Mouse (Mus musculus): ENCODE data around the gene Nfe2l1. TPM values are rescaled to one million over a fixed set of nuclear protein-coding genes. Genes with fewer than 3 reads are reported as not detected.
"Not testable (repeated sequence)": the region's sequence is repeated elsewhere in the genome, so short reads cannot be mapped to it uniquely, and the experiment has no call there.

The Nfe2l1 gene
- polyA plus RNA-seq, 1 experiment, result 296 TPM

DNA sequence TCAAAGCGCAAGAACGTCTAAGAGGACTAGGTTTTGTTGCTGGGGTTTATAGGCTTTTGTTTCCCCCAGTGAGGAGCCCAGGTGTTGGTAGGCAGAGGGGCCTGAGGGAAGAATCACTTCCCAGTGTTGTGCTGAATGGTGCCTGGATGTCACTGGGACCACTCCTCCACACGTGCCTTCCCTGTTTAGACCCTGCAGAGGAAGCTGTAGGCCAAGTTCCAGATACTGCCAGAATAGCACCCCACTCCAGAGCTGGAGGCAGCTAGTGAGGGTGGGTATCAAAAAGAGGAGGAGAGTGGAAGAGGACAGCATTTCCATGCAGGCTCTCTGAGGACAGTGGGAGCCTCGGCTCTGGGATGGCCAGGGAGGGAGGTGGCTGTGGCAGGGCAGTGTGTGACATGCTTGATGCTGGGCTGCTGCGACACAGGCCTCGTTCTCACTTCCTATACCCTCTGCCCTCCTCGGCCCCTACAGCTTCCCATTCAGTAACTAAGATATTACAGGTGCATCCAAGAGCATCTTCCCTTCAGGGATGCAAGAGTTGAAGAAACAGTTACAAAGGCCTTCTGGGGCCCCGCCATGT is 11.5 kb downstream of the Nfe2l1 start:
- DNase-seq (ENCODE audit: low read depth), result no peak

DNA sequence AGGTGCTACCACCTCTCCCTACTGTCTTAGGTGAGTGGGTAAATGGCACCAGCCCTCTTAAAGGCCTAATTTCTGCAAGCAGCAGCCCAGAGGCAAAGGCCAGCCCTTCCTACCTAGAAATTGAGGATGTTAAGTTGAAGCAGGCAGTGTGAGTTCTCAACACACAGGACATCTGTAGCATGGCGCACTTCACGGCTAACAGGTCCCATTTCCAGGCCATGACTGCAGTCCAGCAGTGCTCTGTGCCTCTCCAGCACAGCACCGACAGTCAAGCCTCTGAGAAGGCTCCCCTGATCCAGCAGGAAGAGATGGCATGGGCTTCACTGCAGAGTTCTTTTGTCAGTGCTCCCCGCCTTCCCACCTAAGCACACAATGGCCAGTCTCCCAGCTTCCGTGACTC is 12.8 kb downstream of the Nfe2l1 start:
- DNase-seq (ENCODE audit: low read depth), result no peak

DNA sequence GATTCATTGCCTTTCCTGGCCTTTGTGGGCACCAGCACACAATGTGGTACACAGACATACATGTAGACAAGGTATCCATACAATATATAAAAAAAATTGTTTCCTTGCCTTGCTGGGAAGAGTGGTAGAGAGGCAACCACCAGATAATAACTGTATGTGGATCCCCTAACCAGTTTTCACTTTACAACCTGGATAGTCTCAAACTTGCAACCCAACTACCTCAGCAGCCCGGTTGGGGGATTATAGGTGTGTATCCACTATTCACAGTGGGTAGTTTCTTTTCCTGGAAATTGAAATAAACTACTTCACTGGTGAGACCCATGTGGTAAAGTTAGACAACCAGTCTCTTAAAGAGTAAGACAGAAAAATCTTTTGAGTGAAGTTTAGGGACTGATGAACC is 13.3 kb downstream of the Nfe2l1 start:
- no peak for DNase-seq (ENCODE audit: low read depth)

DNA sequence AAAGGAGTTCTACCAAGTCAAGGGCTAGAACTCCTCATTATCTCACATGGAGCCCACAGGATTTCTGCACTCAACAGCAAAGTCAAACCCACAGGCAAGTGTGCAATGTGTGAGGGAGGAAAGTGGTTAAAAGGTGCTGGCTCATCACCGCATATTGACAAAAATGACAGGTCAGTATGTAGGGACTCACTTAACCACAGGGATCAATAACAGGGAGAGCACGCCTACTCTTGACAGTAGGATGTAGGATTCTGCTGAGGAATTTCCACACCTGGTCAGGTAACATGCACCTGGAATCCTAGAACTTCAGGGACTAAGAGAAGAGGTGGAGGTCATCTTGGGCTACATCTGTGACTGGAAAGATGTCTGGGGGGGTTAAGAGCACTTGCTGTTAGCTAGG is 13.9 kb downstream of the Nfe2l1 start:
- DNase-seq (ENCODE audit: low read depth), result no peak

DNA sequence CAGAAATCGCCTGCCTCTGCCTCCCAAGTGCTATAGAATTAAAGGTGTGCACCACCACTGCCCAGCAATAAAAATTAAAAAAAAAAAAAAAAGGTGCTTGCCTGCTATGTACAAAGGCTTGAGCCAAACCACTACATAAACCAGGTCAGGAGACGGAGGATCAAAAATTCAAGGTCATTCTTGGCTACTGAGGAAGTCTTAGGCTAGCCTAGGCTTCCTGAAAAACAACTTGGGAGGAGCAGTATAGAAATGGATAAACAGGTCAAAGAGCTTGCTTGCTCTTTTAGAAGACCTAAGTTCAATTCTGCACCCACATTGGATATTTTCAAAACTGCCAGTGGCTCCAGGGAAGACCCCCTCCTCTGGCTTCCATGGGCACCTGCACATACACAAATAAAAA is 15.3 kb downstream of the Nfe2l1 start:
- DNase-seq (ENCODE audit: low read depth), result no peak

DNA sequence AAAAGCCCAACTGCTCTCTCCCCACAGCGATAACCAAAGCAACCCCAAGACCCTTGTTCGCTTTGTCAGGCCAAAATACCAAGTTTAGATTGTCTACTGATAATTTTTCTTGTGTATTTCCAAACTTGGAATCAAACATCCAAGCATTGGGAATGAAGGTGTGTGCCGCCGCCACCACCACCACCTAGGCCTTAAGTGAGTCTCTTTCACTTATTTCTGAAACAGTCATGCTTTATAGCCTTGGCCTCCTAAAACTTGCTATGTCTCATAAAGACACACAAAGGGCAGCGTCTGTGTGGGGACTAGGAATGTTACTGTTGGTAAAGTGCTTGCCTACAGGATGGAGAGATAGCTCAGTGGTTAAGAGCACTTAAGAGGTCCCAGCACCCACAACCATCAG is 15.8 kb downstream of the Nfe2l1 start:
- DNase-seq (ENCODE audit: low read depth), result no peak

DNA sequence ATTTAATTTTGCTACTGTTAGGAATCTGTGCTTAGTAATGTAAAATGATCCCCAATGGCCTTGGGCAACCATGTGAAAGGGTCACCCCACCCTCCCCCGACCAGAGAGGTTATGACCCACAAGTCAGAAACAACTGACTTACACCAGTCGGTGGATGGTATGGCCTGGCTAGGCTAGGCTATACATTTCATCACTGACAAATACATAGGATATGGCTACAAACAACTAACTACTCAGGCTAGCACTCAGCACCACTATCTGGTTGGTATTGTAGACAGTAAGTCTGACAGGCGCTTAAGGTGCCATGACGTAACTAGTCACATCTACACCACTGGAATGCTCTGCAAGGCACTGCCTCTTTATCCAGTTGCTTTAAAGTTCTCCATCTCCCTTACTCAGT is 16.3 kb downstream of the Nfe2l1 start:
- no peak for DNase-seq (ENCODE audit: low read depth)

DNA sequence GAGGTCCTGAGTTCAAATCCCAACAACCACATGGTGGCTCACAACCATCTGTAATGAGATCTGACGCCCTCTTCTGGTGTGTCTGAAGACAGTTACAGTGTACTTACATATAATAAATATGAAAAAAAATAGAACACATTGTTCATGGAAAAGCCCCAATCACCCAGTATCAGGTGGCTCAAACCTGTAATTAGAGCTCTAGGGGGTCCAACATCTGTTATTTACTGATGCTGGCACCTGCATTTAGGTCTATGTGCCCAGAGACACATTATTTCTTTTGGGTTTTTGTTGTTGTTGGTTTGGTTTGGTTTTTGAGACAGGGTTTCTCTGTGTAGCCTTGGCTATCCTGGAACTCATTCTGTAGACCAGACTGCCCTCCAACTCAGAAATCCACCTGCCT is 18.6 kb downstream of the Nfe2l1 start:
- DNase-seq (ENCODE audit: low read depth), result not testable (repeated sequence)

DNA sequence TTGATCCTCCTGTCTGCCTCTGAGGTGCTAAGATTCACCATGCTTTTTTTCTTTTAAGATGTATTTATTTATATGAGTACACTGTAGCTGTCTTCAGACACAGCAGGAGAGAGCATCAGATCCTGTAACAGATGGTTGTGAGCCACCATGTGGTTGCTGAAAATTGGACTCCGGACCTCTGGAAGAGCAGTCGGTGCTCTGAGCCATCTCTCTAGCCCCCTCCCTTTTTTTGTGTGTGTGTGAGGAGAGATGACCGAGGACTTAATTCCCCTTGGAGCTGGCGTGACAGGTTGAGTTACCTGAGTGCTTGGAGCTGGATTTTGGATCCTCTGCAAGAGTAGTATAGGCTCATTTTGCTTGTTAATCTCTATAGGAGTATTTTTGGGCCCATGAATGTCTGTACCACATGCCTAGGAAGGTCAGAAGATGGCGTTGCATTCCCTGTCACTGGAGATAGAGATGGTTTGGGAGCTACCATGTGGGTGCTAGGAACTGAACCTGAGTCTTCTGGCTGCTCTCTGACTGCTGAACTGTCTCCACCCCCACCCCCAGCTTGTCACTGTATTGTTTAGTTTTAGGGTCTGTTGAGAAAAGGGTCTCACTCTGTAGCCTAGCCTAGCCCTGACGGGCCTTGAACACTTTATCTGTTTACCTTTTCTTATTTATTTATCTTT is 20.1 kb downstream of the Nfe2l1 start:
- no peak for DNase-seq (ENCODE audit: low read depth)

DNA sequence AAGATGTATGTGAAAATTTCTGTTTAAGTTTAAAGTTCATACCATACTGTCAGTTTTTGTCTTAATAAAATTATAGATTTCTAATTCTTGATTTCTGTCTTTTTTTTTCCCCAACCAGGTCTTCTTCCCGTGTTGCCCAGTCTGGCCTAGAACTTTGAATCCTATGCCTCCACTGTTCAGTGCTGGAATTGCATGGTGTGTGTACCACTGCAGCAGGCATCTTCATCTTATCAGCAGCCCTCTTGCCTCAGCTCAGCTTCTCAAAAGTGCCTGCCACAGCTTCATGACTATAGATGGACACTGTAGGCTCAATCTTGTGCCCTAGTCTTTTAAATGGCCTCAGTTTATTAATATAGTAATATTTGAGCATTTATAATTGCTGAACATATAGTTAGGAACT is 21.7 kb downstream of the Nfe2l1 start:
- DNase-seq (ENCODE audit: low read depth), result no peak

DNA sequence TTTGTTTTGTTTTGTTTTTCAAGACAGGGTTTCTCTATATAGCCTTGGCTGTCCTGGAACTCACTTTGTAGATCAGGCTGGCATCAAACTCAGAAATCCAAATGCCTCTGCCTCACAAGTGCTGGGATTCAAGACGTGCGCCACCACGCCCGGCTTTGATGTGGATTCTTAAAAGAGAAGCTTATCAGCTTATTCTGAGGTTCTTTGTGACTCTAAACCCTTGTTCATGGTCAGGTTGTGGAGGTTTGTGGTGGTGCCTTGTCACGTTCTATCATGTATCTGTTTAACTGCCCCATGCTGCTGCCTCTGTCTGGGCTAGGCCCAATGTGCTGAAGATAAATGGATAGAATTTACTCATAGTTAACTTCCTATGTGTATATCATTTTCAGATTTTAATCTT is 24.2 kb downstream of the Nfe2l1 start:
- no peak for DNase-seq (ENCODE audit: low read depth)

DNA sequence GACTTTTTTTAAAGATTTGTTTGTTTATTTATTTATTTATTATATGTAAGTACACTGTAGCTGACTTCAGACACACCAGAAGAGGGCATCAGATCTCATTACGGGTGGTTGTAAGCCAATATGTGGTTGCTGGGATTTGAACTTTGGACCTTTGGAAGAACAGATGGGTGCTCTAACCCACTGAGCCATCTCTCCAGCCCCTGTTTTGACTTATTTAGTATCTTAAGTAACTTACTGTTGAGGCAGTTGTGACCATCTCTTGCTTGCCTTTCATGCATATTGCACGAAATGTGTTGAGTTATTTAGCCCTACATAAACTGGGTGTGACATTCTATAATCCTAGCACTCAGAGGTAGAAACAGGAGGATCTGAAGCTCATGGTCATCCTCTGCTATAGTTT is 30.3 kb downstream of the Nfe2l1 start:
- DNase-seq (ENCODE audit: low read depth), result no peak

DNA sequence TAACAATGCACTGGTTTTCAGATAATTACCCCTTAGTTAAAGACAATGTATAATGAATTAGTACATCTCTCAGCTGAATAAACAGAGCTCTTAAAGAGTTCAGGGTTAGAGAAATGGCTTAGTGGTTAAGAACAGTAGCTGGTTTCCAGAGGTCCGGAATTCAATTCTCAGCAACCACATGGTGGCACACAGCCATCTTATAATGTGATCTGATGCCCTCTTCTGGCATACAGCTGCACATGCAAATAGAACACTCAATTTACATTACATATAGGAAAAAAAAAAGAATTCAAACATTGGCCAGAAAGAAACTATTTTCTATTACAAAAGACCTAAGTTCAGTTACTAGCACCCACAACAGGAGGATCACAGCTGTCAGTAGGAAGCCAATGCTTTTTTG is 33.2 kb downstream of the Nfe2l1 start:
- DNase-seq (ENCODE audit: low read depth), result no peak

DNA sequence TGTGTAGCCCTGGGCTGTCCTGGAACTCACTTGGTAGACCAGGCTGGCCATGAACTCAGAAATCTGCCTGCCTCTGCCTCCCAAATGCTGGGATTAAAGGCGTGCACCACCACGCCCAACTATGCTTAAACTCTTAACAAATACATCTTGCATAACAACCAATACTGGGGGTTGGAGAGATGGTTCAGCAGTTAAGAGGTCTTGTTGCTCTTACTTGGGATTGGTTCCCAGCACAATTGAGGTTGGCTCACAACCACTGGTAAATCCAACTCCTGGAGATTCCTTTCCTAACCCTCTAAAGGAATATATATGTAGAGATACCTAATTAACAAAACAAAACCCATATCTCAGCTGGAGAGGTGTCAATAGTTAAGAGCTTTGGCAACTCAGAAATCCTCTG is 33.7 kb downstream of the Nfe2l1 start:
- no peak for DNase-seq (ENCODE audit: low read depth)

DNA sequence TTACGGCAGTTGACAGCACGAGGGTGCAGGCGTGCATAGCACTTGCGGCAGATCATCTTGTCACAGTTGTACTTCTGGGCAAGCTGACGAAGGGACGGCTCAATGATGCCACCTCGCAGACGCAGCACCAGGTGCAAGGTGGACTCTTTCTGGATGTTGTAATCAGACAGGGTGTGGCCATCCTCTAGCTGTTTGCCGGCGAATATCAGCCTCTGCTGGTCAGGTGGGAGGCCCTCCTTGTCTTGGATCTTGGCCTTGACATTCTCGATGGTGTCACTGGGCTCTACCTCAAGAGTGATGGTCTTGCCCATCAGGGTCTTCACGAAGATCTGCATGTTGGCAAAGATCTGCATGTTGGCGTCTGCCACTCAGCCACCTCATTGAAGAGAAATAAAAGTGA is 34.3 kb downstream of the Nfe2l1 start:
- no peak for DNase-seq (ENCODE audit: low read depth)

DNA sequence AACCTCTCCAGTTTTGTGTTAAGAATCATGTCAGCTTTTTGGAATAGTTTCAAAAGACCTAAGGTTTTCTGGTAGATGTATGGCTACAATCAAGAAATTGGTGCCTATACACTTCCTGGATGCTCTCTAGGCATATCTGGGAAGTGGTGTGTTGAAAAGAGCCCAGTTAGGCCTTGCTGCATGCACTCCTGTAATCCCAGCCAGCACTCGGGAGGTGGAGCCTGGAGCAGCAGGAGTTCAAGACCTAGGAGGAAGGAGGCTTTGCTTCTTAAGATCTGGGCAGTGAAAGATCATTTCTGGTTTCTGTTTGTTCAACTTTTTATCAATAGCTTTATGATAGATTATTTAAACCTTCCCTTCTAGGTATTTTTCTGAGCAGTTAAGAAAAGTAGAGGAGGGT is 39.1 kb downstream of the Nfe2l1 start:
- DNase-seq (ENCODE audit: low read depth), result no peak

DNA sequence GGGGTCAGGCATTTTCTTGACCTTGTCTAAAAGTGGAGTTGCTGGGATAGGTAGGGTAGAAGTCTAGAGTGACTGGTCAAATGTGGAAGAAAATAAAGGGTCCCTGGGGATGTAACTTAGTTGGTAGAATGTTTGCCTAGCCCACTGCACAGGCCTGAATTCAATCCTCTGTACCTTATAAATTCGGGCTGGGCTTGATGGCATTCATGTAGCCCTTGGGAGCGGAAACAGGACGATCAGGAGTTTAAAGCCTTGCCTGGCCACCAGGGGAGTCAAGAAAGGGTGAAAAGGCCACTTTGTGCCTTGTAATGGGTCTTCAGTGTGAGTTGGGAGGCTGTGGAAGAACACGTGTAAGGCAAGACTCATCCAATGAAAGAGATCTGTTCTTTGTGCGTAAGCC is 39.8 kb downstream of the Nfe2l1 start:
- DNase-seq (ENCODE audit: low read depth), result no peak

DNA sequence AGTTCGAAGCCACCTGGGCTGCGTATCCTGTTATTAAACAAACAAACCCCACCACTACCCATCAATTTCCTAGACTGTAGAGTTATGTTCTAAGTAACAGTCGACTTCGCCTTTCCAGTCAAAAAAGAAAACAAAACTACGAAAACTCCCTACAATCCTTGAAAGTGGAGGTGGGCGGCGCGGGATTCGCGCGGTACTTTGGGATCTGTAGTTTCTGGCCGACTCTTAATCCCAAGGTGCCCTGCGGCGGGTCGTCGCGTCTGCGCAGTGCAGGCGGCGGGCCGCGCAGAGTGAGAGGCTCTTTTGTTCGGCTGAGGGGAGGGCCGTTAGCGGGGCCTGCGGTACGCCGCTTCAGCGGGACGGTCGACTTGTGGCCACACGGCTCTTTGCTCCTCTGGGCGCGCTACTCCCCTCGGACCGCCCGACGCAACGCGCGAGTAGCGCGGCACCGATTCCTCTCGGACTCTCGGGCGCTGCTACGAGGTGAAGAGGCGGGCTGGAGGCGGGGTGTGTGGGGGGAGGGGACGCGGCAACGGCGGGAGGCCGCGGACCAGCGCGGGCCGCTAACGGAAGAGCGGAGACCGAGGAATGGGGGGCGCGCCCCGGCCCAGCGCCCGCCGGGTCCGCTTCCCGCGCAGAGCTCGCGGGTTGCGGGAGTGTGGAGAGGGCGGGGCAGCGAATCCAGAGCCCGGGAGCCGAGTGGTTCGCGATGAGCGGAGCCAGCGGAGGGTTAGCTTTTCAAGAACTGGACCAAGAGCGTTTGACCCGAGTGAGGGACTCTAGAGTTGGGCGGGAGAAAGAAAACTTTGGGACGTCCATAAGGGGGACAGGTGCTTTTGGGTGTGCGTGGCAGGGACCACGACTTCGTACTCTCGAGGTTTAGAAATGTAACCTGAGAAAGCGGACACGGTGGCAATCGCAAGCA is 40.6 kb downstream of the Nfe2l1 start, which contains the start of gene Cbx1:
Gene Cbx1, plus strand, starts transcription at position 257 of the 925 bp plus-strand sequence.
- DNase-seq (ENCODE audit: low read depth), result no peak

DNA sequence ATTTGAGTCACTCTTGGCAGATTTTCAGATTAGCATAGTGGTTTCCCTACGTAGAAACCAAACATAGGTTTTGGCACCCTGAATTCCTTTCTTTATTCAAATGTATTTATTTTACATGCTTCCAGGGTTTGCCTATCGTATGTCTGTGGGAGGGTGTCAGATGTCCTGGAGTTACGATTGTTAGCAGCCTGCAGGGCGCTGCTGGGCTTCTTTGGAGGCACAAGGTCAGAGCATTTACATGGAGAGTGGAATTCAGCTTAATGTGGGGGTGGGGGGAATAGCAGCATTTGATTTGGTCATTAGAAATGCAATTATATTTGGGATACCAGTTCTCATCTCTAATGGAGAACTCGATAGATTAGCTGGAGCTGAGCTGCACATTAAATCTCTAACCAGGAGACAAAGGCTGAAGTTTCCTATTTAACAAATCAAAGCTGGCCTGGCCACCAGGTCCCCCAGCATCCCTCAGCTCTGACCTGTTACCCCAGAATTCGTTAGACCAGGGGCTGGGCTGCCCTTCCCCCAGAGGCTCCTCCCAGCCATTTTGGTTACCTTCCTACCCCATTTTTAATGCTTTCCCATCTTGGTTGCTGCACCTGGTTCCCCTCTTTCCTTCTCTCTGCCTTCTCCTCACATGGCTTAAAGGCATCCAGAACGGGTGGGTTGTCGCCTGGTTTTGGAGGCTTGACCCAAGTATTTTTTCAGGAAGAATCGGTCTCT is 42.9 kb downstream of the Nfe2l1 start:
- DNase-seq (ENCODE audit: low read depth), result no peak

DNA sequence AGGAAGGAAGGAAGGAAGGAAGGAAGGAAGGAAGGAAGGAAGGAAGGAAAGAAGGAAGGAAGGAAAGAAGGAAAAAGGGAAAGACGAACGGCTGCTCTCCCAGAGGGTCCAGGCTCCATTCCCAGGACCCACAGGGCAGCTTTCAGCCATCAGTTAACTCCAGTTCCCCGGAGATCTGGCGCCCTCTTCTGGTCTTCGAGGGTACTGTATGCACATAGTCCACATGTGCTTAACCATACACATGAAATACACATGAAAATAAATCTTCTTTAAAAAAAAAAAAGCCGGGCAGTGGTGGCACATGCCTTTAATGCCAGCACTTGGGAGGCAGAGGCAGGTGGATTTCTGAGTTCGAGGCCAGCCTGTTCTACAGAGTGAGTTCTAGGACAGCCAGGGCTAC is 44.9 kb downstream of the Nfe2l1 start:
- not testable (repeated sequence) for DNase-seq (ENCODE audit: low read depth)

DNA sequence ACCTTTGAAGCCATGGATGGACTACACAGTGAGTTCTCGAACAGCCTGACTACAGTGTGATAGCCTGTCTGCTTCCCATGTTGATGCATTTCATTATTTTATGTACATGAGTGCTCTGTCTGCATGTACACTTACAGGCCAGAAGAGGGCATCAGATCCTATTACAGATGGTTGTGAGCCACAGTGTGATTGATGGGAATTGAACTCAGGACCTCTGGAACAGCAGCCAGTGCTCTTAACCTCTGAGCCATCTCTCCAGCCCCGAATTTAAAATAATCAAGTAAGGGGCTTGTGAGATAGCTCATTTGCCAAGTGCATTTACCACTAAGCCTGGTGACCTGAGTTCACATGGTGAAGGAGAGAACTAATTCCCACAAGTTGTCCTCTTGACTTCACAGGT is 48.3 kb downstream of the Nfe2l1 start:
- DNase-seq (ENCODE audit: low read depth), result no peak

DNA sequence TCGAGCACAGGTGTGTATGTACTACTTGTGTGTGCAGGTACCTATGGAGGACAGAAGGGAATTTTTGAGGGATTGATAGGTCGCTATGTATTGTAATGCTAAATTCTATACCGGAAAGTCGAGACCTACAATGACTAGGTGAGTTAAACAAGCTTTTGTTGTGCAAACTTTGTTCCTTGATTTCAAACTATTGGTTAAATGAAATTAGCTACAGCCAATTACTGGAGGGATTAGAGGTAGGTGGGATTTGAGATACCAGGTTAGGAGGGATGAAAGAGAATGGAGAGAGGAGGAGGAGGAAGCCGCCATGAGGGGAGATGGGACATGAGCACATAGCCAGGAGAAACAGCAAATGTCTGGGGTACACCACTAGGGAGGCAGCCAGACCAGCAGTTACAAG is 49.5 kb downstream of the Nfe2l1 start:
- DNase-seq (ENCODE audit: low read depth), result no peak

Measured in gonadal fat pad, adult 2 months (tissue).